Mouse (Mus musculus) E14TG2a.4 (cell line): ENCODE data around the gene Gm21985.

Experiments
- H3K27me3 ChIP-seq: 2 replicates; pipeline ENCODE4 v1.6.1; 2014; ENCODE audit warnings: low read length, control low read depth; ENCODE audit not compliant: insufficient read depth
- H3K36me3 ChIP-seq: 2 replicates; pipeline ENCODE4 v1.6.1; 2014; ENCODE audit warnings: low read length, control low read depth; ENCODE audit not compliant: insufficient read depth
- H3K4me1 ChIP-seq: replicated peaks from 2 replicates; pipeline ENCODE4 v1.6.1; 2014; ENCODE audit warnings: low read depth, low read length, control low read depth
- H3K4me3 ChIP-seq: replicated peaks from 2 replicates; pipeline ENCODE4 v1.5.1; 2014; ENCODE audit warnings: mild to moderate bottlenecking, low read length
- H3K9me3 ChIP-seq: 2 replicates; pipeline ENCODE4 v1.6.1; 2014; ENCODE audit warnings: low read length, control low read depth
- CTCF ChIP-seq: conservative IDR thresholded peaks from 2 replicates; pipeline ENCODE4 v1.5.1; 2014; ENCODE audit warnings: low read length
- NANOG ChIP-seq: IDR thresholded peaks from 2 replicates; pipeline ENCODE4 v1.6.1; 2014; ENCODE audit warnings: borderline replicate concordance, low read length, mixed read lengths
- POU5F1 ChIP-seq: IDR thresholded peaks from 2 replicates; pipeline ENCODE4 v1.6.1; 2014; ENCODE audit warnings: low read length, borderline replicate concordance

Gm21985 gene

DNA sequence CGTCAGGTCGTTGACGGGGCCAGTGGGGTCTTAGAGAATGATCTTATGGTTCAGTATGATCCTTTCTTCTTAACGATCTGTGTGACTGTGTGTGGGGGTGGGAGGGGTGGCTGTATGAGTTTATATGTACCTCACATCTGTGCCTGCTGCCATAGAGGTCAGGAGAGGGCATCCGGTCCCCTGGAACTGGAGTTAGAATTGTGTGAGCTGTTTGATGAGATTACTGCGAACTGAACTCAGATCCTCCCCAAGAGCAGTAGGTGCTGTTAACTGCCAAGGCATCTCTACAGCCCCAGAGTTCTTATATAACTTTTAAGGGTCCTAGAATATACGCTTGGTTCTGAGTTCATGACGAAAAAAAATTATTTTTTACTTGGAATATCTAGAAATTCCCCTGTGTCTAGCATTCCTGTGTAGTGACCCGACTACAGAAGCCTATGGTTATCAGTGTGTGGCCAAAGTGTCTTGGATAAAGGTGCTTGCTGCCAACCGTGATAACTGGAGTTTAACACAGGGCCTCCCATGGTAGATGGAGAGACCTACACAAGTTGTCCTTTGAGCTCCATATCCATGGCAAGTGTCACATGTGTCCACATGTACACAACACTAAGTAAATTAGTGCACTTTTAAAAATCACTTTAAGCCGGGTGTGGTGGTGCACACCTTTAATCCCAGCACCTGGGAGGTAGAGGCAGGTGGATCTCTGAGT lies 62.1 kb downstream of the Gm21985 start:
- H3K4me3 ChIP-seq: no peak overlapping the region
- no peaks in the 10 kb centered on the region for H3K36me3 ChIP-seq
- no peaks in the 10 kb centered on the region for H3K4me1 ChIP-seq
- H3K9me3 ChIP-seq: no peaks in the 10 kb centered on the region
- H3K27me3 ChIP-seq: no peaks in the 10 kb centered on the region
- TF ChIP-seq CTCF: no peak
- TF ChIP-seq NANOG: no peak
- TF ChIP-seq POU5F1: no peak

DNA sequence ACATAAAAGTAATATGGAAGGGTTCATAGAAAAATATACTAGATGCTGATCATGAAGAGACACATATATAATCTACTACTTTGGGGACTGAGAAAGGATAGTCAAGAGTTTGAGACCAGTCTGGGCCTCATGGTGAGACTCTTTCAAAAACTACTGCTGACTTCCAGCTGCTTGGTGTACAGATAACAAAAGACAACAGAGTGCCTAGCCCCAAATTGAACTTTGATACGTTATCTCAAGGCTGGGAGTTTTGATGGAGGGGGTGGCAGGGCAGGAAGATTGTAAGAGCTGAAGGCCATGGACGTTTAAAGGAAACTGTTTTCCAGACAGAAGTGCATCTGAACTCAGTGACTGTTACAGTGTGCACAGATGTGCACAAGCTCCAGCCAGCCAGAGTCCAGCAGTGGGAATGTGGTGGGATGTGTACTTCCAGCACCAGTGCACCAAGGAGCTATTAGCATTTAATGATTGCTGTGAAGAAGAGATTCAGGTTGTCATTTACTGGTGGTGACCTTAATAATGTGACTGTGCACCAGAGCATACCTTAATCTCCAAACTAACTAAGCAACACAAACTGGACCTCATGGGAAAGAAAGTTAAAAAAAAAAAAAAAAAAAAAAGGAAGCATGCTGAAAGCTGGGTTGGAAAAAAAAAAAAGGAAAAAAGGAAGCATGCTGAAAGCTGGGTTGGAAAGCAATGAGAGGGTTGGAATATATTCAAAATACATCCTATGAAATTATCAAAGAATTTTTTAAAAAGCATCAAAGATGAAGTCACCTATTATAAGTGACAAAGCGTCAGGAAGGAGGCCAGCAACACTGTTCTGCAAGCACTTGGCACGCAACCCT lies 66.2 kb downstream of the Gm21985 start:
- Histone ChIP-seq H3K4me1 (no peaks in the 10 kb centered on the region), H3K36me3 (peaks cover 27% of the 10 kb centered on the region), H3K27me3 (no peaks in the 10 kb centered on the region), H3K4me3 (no peak overlapping the region), H3K9me3 (no peaks in the 10 kb centered on the region)
- TF ChIP-seq CTCF: no peak
- no peak for TF ChIP-seq NANOG
- no peak for TF ChIP-seq POU5F1

DNA sequence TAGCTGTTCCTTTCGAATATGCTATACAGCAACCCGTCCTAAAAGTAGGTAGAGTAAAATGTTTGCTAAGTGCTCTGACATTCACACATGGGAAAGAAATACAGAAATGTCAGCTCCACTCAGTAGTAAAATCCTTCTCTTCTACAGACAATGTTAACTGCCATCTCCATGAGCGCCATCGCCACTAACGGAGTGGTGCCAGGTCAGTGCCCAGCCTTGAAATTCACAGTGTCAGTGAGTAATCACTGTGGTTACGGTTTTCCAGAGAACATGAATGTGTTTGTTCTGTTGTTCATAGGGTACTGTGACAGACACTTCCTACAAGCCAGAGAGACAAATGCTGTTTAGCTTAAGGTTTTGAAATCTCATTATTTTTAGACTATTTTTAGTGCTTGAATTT lies 71.1 kb downstream of the Gm21985 start:
- Histone ChIP-seq H3K4me1 (no peaks in the 10 kb centered on the region), H3K9me3 (no peaks in the 10 kb centered on the region), H3K36me3 (peaks cover 54% of the 10 kb centered on the region), H3K27me3 (no peaks in the 10 kb centered on the region), H3K4me3 (no peak overlapping the region)
- TF ChIP-seq NANOG: no peak
- no peak for TF ChIP-seq POU5F1
- TF ChIP-seq CTCF: no peak

DNA sequence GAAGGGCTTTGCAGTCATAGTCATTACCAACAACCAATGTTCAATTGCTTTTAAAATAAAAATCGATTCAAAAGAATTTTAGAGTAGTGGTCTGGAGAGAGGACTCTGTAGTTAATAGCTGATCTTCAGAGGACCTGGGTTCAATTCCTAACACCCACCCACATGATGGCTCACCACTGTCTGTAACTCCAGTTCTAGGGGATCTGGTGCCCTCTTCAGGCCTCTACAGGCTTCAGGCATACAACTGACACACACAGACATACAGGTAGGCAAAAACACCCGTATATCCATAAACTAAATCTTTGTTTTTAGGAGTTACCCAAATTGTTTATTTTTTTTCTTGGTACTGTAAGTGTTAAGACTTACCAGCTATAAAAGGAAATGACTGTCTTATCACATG lies 73.6 kb downstream of the Gm21985 start:
- H3K36me3 ChIP-seq: peaks cover 53% of the 10 kb centered on the region
- no peak for TF ChIP-seq POU5F1
- 0 out of 2 replicates have a peak, but pooled peaks have one; percentile 11 for TF ChIP-seq CTCF
- no peak for TF ChIP-seq NANOG
- no peaks in the 10 kb centered on the region for H3K9me3 ChIP-seq
- no peaks in the 10 kb centered on the region for H3K27me3 ChIP-seq
- H3K4me1 ChIP-seq: no peaks in the 10 kb centered on the region
- no peak overlapping the region for H3K4me3 ChIP-seq

DNA sequence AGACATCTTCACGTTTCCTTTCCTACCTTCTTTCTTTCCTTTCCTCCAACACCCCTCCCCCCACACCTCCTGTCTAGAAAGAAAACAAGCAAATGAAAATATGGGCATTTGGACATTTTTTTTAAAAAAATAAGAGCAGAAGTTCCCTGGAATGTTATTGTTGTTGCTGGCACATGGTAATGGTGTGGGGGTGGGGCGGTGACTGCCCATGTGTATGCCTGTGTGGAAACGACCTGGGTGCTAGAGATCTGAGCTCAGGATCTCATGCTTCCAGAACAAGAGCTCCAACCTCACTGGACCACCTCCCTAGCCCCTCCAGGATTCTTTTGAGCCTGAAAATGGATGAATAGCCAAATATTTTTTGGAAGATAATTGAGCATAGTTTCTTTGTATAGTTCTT lies 75.0 kb downstream of the Gm21985 start:
- Histone ChIP-seq H3K9me3 (no peaks in the 10 kb centered on the region), H3K4me1 (no peaks in the 10 kb centered on the region), H3K4me3 (no peak overlapping the region), H3K27me3 (no peaks in the 10 kb centered on the region), H3K36me3 (peaks cover 51% of the 10 kb centered on the region)
- TF ChIP-seq CTCF (no peak), NANOG (no peak), POU5F1 (no peak)

DNA sequence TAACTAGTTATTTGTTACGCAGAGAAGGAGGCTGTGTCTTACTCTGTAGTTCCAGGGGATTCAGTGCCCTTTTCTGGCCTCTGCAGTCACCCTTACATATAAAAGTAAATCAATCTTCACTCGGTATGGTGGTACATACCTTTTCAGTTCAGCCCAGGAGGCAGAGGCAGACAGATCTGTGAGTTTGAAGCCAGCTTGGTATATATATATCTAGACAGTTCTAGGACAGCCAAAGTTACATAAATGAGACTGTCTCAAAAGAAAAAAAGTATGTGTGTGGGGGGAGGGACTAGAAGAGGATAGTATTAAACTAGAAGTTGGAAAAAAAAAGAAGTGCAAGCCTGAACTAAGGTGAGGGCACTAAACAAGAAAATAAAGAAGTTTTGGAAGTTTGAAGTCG lies 82.1 kb downstream of the Gm21985 start:
- no peak for TF ChIP-seq NANOG
- TF ChIP-seq POU5F1: no peak
- TF ChIP-seq CTCF: no peak
- Histone ChIP-seq H3K36me3 (peaks cover 50% of the 10 kb centered on the region), H3K27me3 (no peaks in the 10 kb centered on the region)

DNA sequence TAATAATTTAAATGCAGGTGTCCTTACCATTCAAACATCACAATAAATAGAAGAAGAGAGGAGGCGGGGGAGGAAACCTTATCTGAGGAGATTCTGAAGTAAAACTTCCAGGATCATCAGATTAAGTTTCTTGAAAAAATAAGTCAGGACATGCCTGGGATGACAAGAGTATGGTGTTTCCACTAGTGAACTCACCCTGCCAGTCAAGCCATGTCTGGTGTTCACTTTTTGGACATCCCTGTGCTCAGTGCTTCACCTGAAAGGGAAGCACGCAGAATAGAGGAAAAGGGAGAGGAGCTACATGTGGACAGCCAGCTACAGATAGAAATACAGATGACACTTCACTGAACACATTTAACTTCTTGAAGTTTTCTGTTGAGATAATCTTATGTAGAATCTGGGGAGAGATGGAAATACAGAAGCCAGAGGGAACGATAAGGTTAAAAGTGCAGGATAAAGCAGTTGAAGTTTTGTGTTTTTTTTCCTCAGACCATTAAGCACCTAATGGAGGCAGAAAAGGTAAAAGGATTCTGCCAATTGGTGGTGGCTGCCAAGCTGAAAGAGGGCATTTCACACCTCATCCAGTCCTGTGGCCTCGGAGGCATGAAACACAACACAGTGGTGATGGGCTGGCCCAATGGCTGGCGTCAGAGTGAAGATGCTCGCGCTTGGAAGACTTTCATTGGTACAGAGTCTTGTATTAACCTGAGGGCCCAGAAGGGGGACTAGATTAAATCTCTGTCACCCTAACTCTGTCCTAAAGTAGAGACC lies 87.8 kb downstream of the Gm21985 start:
- Histone ChIP-seq H3K4me3 (no peak overlapping the region), H3K27me3 (no peaks in the 10 kb centered on the region), H3K4me1 (no peaks in the 10 kb centered on the region), H3K9me3 (no peaks in the 10 kb centered on the region), H3K36me3 (peaks cover 80% of the 10 kb centered on the region)
- TF ChIP-seq POU5F1: no peak
- no peak for TF ChIP-seq NANOG
- no peak for TF ChIP-seq CTCF

More for the DNA sequence above, 82.1 kb downstream of the Gm21985 start:
- Histone ChIP-seq H3K4me3 (no peak overlapping the region), H3K9me3 (no peaks in the 10 kb centered on the region), H3K4me1 (no peaks in the 10 kb centered on the region)

DNA sequence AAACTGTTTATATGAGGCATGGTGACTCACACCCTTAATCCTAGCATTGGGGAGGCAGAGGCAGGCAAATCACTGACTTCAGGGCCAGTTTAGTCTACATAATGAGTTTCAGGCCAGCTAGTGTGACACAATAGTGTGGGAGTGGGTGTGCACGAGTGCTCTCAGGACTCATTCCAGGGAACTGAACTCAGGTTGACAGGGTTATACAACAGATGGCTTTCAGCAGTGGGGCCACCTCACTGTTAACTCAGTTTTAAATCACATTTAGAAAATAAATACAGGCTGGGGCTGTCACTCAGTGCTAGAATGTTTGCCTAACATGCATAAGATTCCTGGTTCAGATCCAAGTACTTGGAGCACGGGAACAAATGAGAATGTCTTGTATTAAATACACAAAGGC lies 93.5 kb downstream of the Gm21985 start:
- no peaks in the 10 kb centered on the region for H3K27me3 ChIP-seq
- no peaks in the 10 kb centered on the region for H3K9me3 ChIP-seq
- no peak for TF ChIP-seq POU5F1
- no peak for TF ChIP-seq CTCF
- no peak for TF ChIP-seq NANOG
- H3K4me3 ChIP-seq: no peak overlapping the region
- H3K36me3 ChIP-seq: peaks cover 95% of the 10 kb centered on the region
- no peaks in the 10 kb centered on the region for H3K4me1 ChIP-seq
